34 mouse cellular contexts compared by ENCODE assay signal in genomic region chr1:131541431-131541830, GRCm38 (mm10). TPM values are rescaled to one million over a fixed set of nuclear protein-coding genes. Genes with fewer than 3 reads are reported as not detected.
A peak's percentile ranks its signal among the peaks of the same experiment; 100 is the strongest.
DNase-seq lines count a peak whose midpoint lies in the region; ATAC-seq and TF ChIP-seq lines count a peak whose summit lies in the region.
"Had no signal": no experiment of that assay in that cellular context is flagged by ENCODE, and none has a peak within 500 bp of the region (broad histone marks: within the 10 kb centered on the region; RNA-seq: fewer than 3 reads in every experiment).

No protein-coding gene starts in this region.

- no peak overlapping the region for H3K9ac ChIP-seq in embryonic facial prominence, embryonic 11.5 days (replicated peaks; ENCODE audit: low read length)
- H3K9ac ChIP-seq in intestine, embryonic 15.5 days: no peak overlapping the region
- no peak overlapping the region for H3K9ac ChIP-seq in intestine, embryonic 16.5 days (ENCODE audit: low read depth, low read length)
- no peak overlapping the region for H3K9ac ChIP-seq in limb, embryonic 14.5 days (ENCODE audit: low read depth, low read length, severe bottlenecking)
- H3K9ac ChIP-seq: forebrain, embryonic 12.5 days; kidney, embryonic 15.5 days; liver, embryonic 15.5 days; lung, embryonic 15.5 days; midbrain, embryonic 15.5 days had no signal

- H3K9me3 ChIP-seq in embryonic facial prominence, embryonic 11.5 days (replicated peaks; ENCODE audit: control insufficient read depth, low read length): no peaks in the 10 kb centered on the region
- no peaks in the 10 kb centered on the region for H3K9me3 ChIP-seq in embryonic facial prominence, embryonic 10.5 days
- H3K9me3 ChIP-seq in intestine, embryonic 15.5 days: no peaks in the 10 kb centered on the region
- H3K9me3 ChIP-seq in intestine, embryonic 16.5 days (ENCODE audit: control insufficient read depth, low read length): no peaks in the 10 kb centered on the region
- H3K9me3 ChIP-seq in limb, embryonic 14.5 days (ENCODE audit: control insufficient read depth, low read length): no peaks in the 10 kb centered on the region
- H3K9me3 ChIP-seq: forebrain, embryonic 12.5 days; kidney, embryonic 15.5 days; liver, embryonic 15.5 days; lung, embryonic 15.5 days; midbrain, embryonic 15.5 days had no signal

- no peak for TF ChIP-seq POLR2A in limb, embryonic 14.5 days (IDR thresholded peaks at IDR 0.05; ENCODE audit: borderline replicate concordance, extremely low read depth, insufficient read depth, insufficient read length)

- H3K4me2 ChIP-seq in embryonic facial prominence, embryonic 11.5 days (ENCODE audit: low read depth, low read length): no peak overlapping the region
- no peak overlapping the region for H3K4me2 ChIP-seq in intestine, embryonic 15.5 days (replicated peaks)
- H3K4me2 ChIP-seq in intestine, embryonic 16.5 days (ENCODE audit: low read depth, low read length): no peak overlapping the region
- no peak overlapping the region for H3K4me2 ChIP-seq in limb, embryonic 14.5 days (replicated peaks; ENCODE audit: low read depth, low read length, severe bottlenecking)
- H3K4me2 ChIP-seq: forebrain, embryonic 12.5 days; kidney, embryonic 15.5 days; liver, embryonic 15.5 days; lung, embryonic 15.5 days; midbrain, embryonic 15.5 days had no signal

- H3K27ac ChIP-seq in embryonic facial prominence, embryonic 11.5 days (replicated peaks; ENCODE audit: low read depth, low read length): no peak overlapping the region
- H3K27ac ChIP-seq in embryonic facial prominence, embryonic 10.5 days (replicated peaks): no peak overlapping the region
- no peak overlapping the region for H3K27ac ChIP-seq in intestine, embryonic 15.5 days
- H3K27ac ChIP-seq in intestine, embryonic 16.5 days (ENCODE audit: low read length): no peak overlapping the region
- H3K27ac ChIP-seq in limb, embryonic 14.5 days (replicated peaks; ENCODE audit: low read depth, low read length): peak overlapping the region; percentile 30; the same call in 1 of the 2 replicates
- H3K27ac ChIP-seq: forebrain, embryonic 12.5 days; gastrocnemius, adult 2 months; kidney, embryonic 15.5 days; liver, embryonic 15.5 days; lung, embryonic 15.5 days; midbrain, embryonic 15.5 days had no signal

- no peak overlapping the region for H3K4me3 ChIP-seq in embryonic facial prominence, embryonic 11.5 days (ENCODE audit: low read depth, low read length)
- no peak overlapping the region for H3K4me3 ChIP-seq in embryonic facial prominence, embryonic 10.5 days
- no peak overlapping the region for H3K4me3 ChIP-seq in intestine, embryonic 15.5 days (replicated peaks)
- no peak overlapping the region for H3K4me3 ChIP-seq in intestine, embryonic 16.5 days (ENCODE audit: low read length)
- no peak overlapping the region for H3K4me3 ChIP-seq in limb, embryonic 14.5 days (replicated peaks; ENCODE audit: low read length)
- H3K4me3 ChIP-seq: erythroblast, embryonic 14.5 days; forebrain, embryonic 12.5 days; gastrocnemius, adult 2 months; kidney, embryonic 15.5 days; liver, embryonic 15.5 days; lung, embryonic 15.5 days; midbrain, embryonic 15.5 days had no signal

- no peaks in the 10 kb centered on the region for H3K4me1 ChIP-seq in embryonic facial prominence, embryonic 11.5 days (ENCODE audit: control insufficient read depth, insufficient read depth, low read length)
- H3K4me1 ChIP-seq in embryonic facial prominence, embryonic 10.5 days: peaks cover 13% of the 10 kb centered on the region
- H3K4me1 ChIP-seq in intestine, embryonic 15.5 days (replicated peaks): no peaks in the 10 kb centered on the region
- H3K4me1 ChIP-seq in intestine, embryonic 16.5 days (ENCODE audit: control insufficient read depth, insufficient read depth, low read length): peaks cover 2% of the 10 kb centered on the region; the same call in 1 of the 2 replicates
- H3K4me1 ChIP-seq in limb, embryonic 14.5 days (ENCODE audit: control insufficient read depth, insufficient read depth, low read length): peaks cover 12% of the 10 kb centered on the region
- H3K4me1 ChIP-seq: kidney, embryonic 15.5 days; liver, embryonic 15.5 days; lung, embryonic 15.5 days; midbrain, embryonic 15.5 days had no signal

- 21% methylated on average over 3 of the region's 3 CpGs for WGBS in embryonic facial prominence, embryonic 11.5 days
- WGBS in embryonic facial prominence, embryonic 10.5 days: 30% methylated on average over 3 of the region's 3 CpGs
- WGBS in intestine, embryonic 15.5 days: 37% methylated on average over 3 of the region's 3 CpGs
- 48% methylated on average over 3 of the region's 3 CpGs for WGBS in intestine, embryonic 16.5 days
- 30% methylated on average over 3 of the region's 3 CpGs for WGBS in limb, embryonic 14.5 days

- H3K27me3 ChIP-seq in embryonic facial prominence, embryonic 11.5 days (ENCODE audit: control insufficient read depth, insufficient read depth, low read length): no peaks in the 10 kb centered on the region
- H3K27me3 ChIP-seq in embryonic facial prominence, embryonic 10.5 days (replicated peaks; ENCODE audit: low read depth, poor library complexity, severe bottlenecking): no peaks in the 10 kb centered on the region
- no peaks in the 10 kb centered on the region for H3K27me3 ChIP-seq in intestine, embryonic 15.5 days (replicated peaks)
- no peaks in the 10 kb centered on the region for H3K27me3 ChIP-seq in intestine, embryonic 16.5 days (replicated peaks; ENCODE audit: control insufficient read depth, insufficient read depth, low read length)
- no peaks in the 10 kb centered on the region for H3K27me3 ChIP-seq in limb, embryonic 14.5 days (ENCODE audit: control insufficient read depth, insufficient read depth, low read length)
- H3K27me3 ChIP-seq: forebrain, embryonic 12.5 days; kidney, embryonic 15.5 days; liver, embryonic 15.5 days; lung, embryonic 15.5 days; midbrain, embryonic 15.5 days had no signal

- no peaks in the 10 kb centered on the region for H3K36me3 ChIP-seq in embryonic facial prominence, embryonic 11.5 days (replicated peaks; ENCODE audit: control insufficient read depth, insufficient read depth, low read depth, low read length)
- peaks cover 30% of the 10 kb centered on the region for H3K36me3 ChIP-seq in embryonic facial prominence, embryonic 10.5 days (replicated peaks)
- H3K36me3 ChIP-seq in intestine, embryonic 15.5 days: no peaks in the 10 kb centered on the region
- no peaks in the 10 kb centered on the region for H3K36me3 ChIP-seq in intestine, embryonic 16.5 days (ENCODE audit: control insufficient read depth, insufficient read depth, low read length)
- 0 out of 2 replicates have a peak, but pooled peaks cover 2% of the 10 kb centered on the region for H3K36me3 ChIP-seq in limb, embryonic 14.5 days (ENCODE audit: control insufficient read depth, insufficient read depth, low read length)
- H3K36me3 ChIP-seq: forebrain, embryonic 12.5 days; lung, embryonic 15.5 days; midbrain, embryonic 15.5 days had no signal

- peak; percentile 7 for DNase-seq in embryonic facial prominence, embryonic 11.5 days (ENCODE audit: low spot score)
- DNase-seq in embryonic facial prominence, embryonic 10.5 days (ENCODE audit: low spot score): no peak
- peak; percentile 70 for DNase-seq in NIH3T3 (ENCODE audit: low read depth)
- no peak for DNase-seq in limb, embryonic 14.5 days (ENCODE audit: low spot score)
- DNase-seq in gastrocnemius, postnatal 10 days: no peak
- DNase-seq: cerebellum, adult 11-12 months; cerebellum, postnatal 14 days; gastrocnemius, adult 2 months; kidney, adult 11 months; kidney, postnatal 36 days; liver; lung, postnatal 36 days; right cerebral cortex, adult 18-20 months; right cerebral cortex, postnatal 4 days had no signal

- ATAC-seq in embryonic facial prominence, embryonic 11.5 days (replicated peaks; ENCODE audit: insufficient number of reproducible peaks, low FRiP score, low TSS enrichment, low read depth): no peak
- peak; percentile 61 for ATAC-seq in intestine, embryonic 15.5 days
- no peak; the same call in 1 of the 2 replicates for ATAC-seq in intestine, embryonic 16.5 days
- ATAC-seq in limb, embryonic 14.5 days (ENCODE audit: low FRiP score, low read depth): no peak
- no peak for ATAC-seq in megakaryocyte, adult 5-6 weeks (ENCODE audit: poor library complexity, severe bottlenecking)
- ATAC-seq: CD4-positive, CD25-positive, alpha-beta regulatory T cell, adult 4 months; hindbrain, embryonic 16.5 days; midbrain, embryonic 15.5 days had no signal

RNA-seq across cellular contexts. Expression of gene Fam72a, which starts 13.7 kb away (rescaled TPM):
- polyA plus RNA-seq in embryonic facial prominence, embryonic 11.5 days (2014; fragmentation: Nextera tagmentation; extraction: Ambion mirVana): 4.1 and 5.1 TPM in 2 replicates
- 4.1 and 4.3 TPM in 2 replicates for polyA plus RNA-seq in embryonic facial prominence, embryonic 10.5 days (2016; fragmentation: Nextera tagmentation; extraction: Ambion mirVana)
- polyA plus RNA-seq in intestine, embryonic 15.5 days (2015; fragmentation: Nextera tagmentation; extraction: Ambion mirVana): 2.2 and 2.8 TPM in 2 replicates
- polyA plus RNA-seq in intestine, embryonic 16.5 days (2015; fragmentation: Nextera tagmentation; extraction: Ambion mirVana): 1.6 and 1.7 TPM in 2 replicates
- polyA plus RNA-seq in limb, embryonic 14.5 days (2012; rRNA removed): 1.8 and 2.5 TPM in 2 replicates
- polyA plus RNA-seq in limb, embryonic 14.5 days (2014; fragmentation: Nextera tagmentation; extraction: Ambion mirVana): 2.1 and 2.3 TPM in 2 replicates
- 6.6 and 7.0 TPM in 2 replicates for total RNA-seq in megakaryocyte, adult 5-6 weeks (2015)
- 2.8 and 5.2 TPM in 2 replicates for total RNA-seq in megakaryocyte, adult 5-6 weeks (2017)
- 1 to 10 TPM; 1.0 to 1.4 TPM for total RNA-seq in gastrocnemius, postnatal 10 days (2021)

RNA-seq across cellular contexts. Expression of gene Srgap2, which starts 14.3 kb away (rescaled TPM):
- polyA plus RNA-seq in embryonic facial prominence, embryonic 11.5 days (2014; fragmentation: Nextera tagmentation; extraction: Ambion mirVana): 14.0 and 14.6 TPM in 2 replicates
- 17.5 TPM in 2 replicates for polyA plus RNA-seq in embryonic facial prominence, embryonic 10.5 days (2016; fragmentation: Nextera tagmentation; extraction: Ambion mirVana)
- polyA plus RNA-seq in intestine, embryonic 15.5 days (2015; fragmentation: Nextera tagmentation; extraction: Ambion mirVana): 7.9 and 8.3 TPM in 2 replicates
- 7.8 TPM in 2 replicates for polyA plus RNA-seq in intestine, embryonic 16.5 days (2015; fragmentation: Nextera tagmentation; extraction: Ambion mirVana)
- polyA plus RNA-seq in limb, embryonic 14.5 days (2012; rRNA removed): 38.9 and 43.1 TPM in 2 replicates
- 20.5 and 23.6 TPM in 2 replicates for polyA plus RNA-seq in limb, embryonic 14.5 days (2014; fragmentation: Nextera tagmentation; extraction: Ambion mirVana)
- 57.5 and 67.8 TPM in 2 replicates for total RNA-seq in megakaryocyte, adult 5-6 weeks (2015)
- total RNA-seq in megakaryocyte, adult 5-6 weeks (2017): 25.7 and 43.9 TPM in 2 replicates
- total RNA-seq in gastrocnemius, postnatal 10 days (2021): 10 to 100 TPM; 43.7 to 53.7 TPM

RNA-seq across cellular contexts. Expression of gene Avpr1b, which starts 57.6 kb away (rescaled TPM):
- not detected in 2 replicates for polyA plus RNA-seq in embryonic facial prominence, embryonic 11.5 days (2014; fragmentation: Nextera tagmentation; extraction: Ambion mirVana)
- polyA plus RNA-seq in embryonic facial prominence, embryonic 10.5 days (2016; fragmentation: Nextera tagmentation; extraction: Ambion mirVana): 0.08 TPM in 1 of 2 replicates, not detected in the other
- polyA plus RNA-seq in intestine, embryonic 15.5 days (2015; fragmentation: Nextera tagmentation; extraction: Ambion mirVana): not detected in 2 replicates
- 0.04 and 0.06 TPM in 2 replicates for polyA plus RNA-seq in intestine, embryonic 16.5 days (2015; fragmentation: Nextera tagmentation; extraction: Ambion mirVana)
- polyA plus RNA-seq in limb, embryonic 14.5 days (2012; rRNA removed): not detected in 2 replicates
- not detected in 2 replicates for polyA plus RNA-seq in limb, embryonic 14.5 days (2014; fragmentation: Nextera tagmentation; extraction: Ambion mirVana)
- total RNA-seq in megakaryocyte, adult 5-6 weeks (2015): not detected in 2 replicates
- total RNA-seq in megakaryocyte, adult 5-6 weeks (2017): not detected in 2 replicates
- total RNA-seq in gastrocnemius, postnatal 10 days (2021): not detected
- total RNA-seq: adrenal gland, adult 18-20 months; gastrocnemius, adult 2 months; hematopoietic stem cell, adult 5-6 weeks; left cerebral cortex, postnatal 14 days; megakaryocyte-erythroid progenitor cell, adult 5-6 weeks had no signal
- polyA plus RNA-seq: CD4-positive, CD25-positive, alpha-beta regulatory T cell, adult 4 months; erythroblast, embryonic 14.5 days; forebrain, embryonic 12.5 days; gonadal fat pad, adult 2 months; heart, embryonic 14.5 days; hindbrain, embryonic 16.5 days; kidney, embryonic 15.5 days; liver, embryonic 15.5 days; lung, embryonic 15.5 days; midbrain, embryonic 15.5 days; neural tube, embryonic 14.5 days; thymus, postnatal 0 days; urinary bladder, adult 2 months had no signal

Comparison
In these comparisons a context has a peak if more than half of its experiments do, and no peak if none do; other contexts are left out.
1. DNase-seq: peak in embryonic facial prominence, embryonic 11.5 days (single experiment) and NIH3T3 (single experiment); none in embryonic facial prominence, embryonic 10.5 days (single experiment), limb, embryonic 14.5 days (single experiment) and gastrocnemius, postnatal 10 days (single experiment).